Mouse (Mus musculus) testis, adult 2 months (tissue): ENCODE data around the gene Raly.

Experiments
- CTCF ChIP-seq: fragments of 200-500 bp; IDR thresholded peaks from 2 replicates; pipeline ENCODE4 v1.5.1; 2012; ENCODE audit warnings: low read depth, mild to moderate bottlenecking, inconsistent platforms, low read length, moderate library complexity; ENCODE audit not compliant: control insufficient read depth, insufficient read depth, insufficient replicate concordance
- POLR2A ChIP-seq: fragments of 200-500 bp; IDR thresholded peaks from 2 replicates; pipeline ENCODE4 v1.6.1; 2012; ENCODE audit warnings: low read depth, mild to moderate bottlenecking, inconsistent platforms, low read length, moderate library complexity; ENCODE audit not compliant: control insufficient read depth

GRCm38 (mm10) chr2:154763226-154763625 is 27.7 kb upstream of the Raly start:
- TF ChIP-seq POLR2A (no peak), CTCF (no peak)
